Mouse (Mus musculus): ENCODE data around the gene Xlr.

- TF ChIP-seq CTCF (IDR thresholded peaks at IDR 0.05; ENCODE audit: borderline replicate concordance, insufficient read depth, low read depth, low read length) (no peak), POLR2A (IDR thresholded peaks at IDR 0.05; ENCODE audit: borderline replicate concordance, insufficient read depth, low read length) (no peak)
Measured at GRCm38 (mm10) chrX:53752851-53753250, 44.7 kb downstream of the Xlr start.
